Mouse (Mus musculus): ENCODE results near the gene Orai3.

DNA sequence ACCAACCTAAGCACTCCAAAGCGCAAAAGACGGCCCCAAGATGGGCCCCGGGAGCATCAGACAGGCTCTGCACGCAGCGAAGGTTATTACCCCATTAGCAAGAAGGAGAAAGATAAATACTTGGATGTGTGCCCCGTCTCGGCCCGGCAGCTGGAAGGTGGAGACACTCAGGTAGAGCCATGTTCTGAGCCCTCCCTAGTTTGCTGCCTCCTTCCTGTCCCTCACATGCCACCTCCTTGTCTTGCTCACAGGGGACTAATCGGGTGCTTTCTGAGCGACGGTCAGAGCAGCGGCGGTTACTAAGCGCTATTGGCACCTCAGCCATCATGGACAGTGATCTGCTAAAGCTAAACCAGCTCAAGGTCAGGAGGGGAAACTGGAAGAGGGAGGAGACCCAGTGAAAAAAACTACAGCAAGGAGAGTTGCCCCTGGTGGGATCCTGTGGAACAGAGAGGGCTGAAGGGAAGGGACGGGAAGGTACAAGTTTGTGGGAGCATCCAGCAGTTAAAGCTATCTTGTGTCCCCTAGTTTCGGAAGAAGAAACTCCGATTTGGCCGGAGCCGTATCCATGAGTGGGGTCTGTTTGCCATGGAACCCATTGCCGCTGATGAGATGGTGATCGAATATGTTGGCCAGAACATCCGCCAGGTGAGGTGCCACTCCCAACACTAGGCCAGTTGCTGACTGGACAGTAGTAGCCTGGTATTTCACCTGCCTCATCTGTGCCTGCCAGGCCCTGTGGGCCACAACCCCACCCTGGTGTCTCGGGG, 27.6 kb downstream of the Orai3 start:
- TF ChIP-seq CTCF (IDR thresholded peaks at IDR 0.05; ENCODE audit: extremely low read depth, insufficient read depth, insufficient read length, insufficient replicate concordance) (no peak), POLR2A (IDR thresholded peaks at IDR 0.05; ENCODE audit: low read depth, low read length) (no peak)
